Mouse (Mus musculus) brown adipose tissue, adult 24 weeks (tissue): ENCODE data around the gene Map2k1. TPM values are rescaled to one million over a fixed set of nuclear protein-coding genes. Genes with fewer than 3 reads are reported as not detected.

Source experiments
- H3K27ac ChIP-seq: fragments of 200-500 bp; replicated peaks from 2 replicates; pipeline ENCODE4 v1.5.1; 2012; ENCODE audit warnings: low read depth, mild to moderate bottlenecking, low read length
- H3K4me1 ChIP-seq: fragments of 200-500 bp; 2 replicates; pipeline ENCODE4 v1.6.1; 2012; ENCODE audit warnings: low read length, mixed read lengths; ENCODE audit not compliant: control insufficient read depth, insufficient read depth, insufficient read length
- H3K4me3 ChIP-seq: fragments of 200-500 bp; 2 replicates; pipeline ENCODE4 v1.5.1; 2012; ENCODE audit warnings: low read depth, mild to moderate bottlenecking, low read length, moderate library complexity; ENCODE audit not compliant: insufficient read depth
- polyA plus RNA-seq: library from polyadenylated mRNA; stranded (reverse); fragments of >200 nt; gene quantifications from 2 replicates; pipeline ENCODE4 v1.2.4, GENCODE M21; 2012; ENCODE audit not compliant: missing spikeins, insufficient read depth, insufficient read length

The Map2k1 gene
- polyA plus RNA-seq, 1 experiment = 33.1 TPM

GRCm38 (mm10) chr9:64267231-64267630 is 13.8 kb upstream of the Map2k1 start:
- no peak overlapping the region for H3K4me3 ChIP-seq
- no peaks in the 10 kb centered on the region for H3K4me1 ChIP-seq
- no peak overlapping the region for H3K27ac ChIP-seq

- Histone ChIP-seq H3K27ac (no peak overlapping the region), H3K4me1 (no peaks in the 10 kb centered on the region), H3K4me3 (no peak overlapping the region)
Observed at GRCm38 (mm10) chr9:64264813-64265212, 11.4 kb upstream of the Map2k1 start.

- Histone ChIP-seq H3K27ac (no peak overlapping the region), H3K4me3 (no peak overlapping the region)
Observed at GRCm38 (mm10) chr9:64261023-64261422, 7.6 kb upstream of the Map2k1 start.

GRCm38 (mm10) chr9:64259906-64260305 is 6.5 kb upstream of the Map2k1 start:
- H3K4me1 ChIP-seq = no peaks in the 10 kb centered on the region

More at GRCm38 (mm10) chr9:64261023-64261422, 7.6 kb upstream of the Map2k1 start:
- H3K4me1 ChIP-seq = no peaks in the 10 kb centered on the region

GRCm38 (mm10) chr9:64256204-64256603 is 2.8 kb upstream of the Map2k1 start:
- H3K4me3 ChIP-seq = no peak overlapping the region
- H3K4me1 ChIP-seq = peaks cover 2% of the 10 kb centered on the region; the same call in 1 of the 2 replicates
- H3K27ac ChIP-seq = no peak overlapping the region

More at GRCm38 (mm10) chr9:64259906-64260305, 6.5 kb upstream of the Map2k1 start:
- Histone ChIP-seq H3K4me3 (no peak overlapping the region), H3K27ac (no peak overlapping the region)

- Histone ChIP-seq H3K4me3 (no peak overlapping the region), H3K4me1 (peaks cover 2% of the 10 kb centered on the region; the same call in 1 of the 2 replicates), H3K27ac (no peak overlapping the region)
Observed at GRCm38 (mm10) chr9:64255422-64255821, 2.0 kb upstream of the Map2k1 start.

GRCm38 (mm10) chr9:64252591-64253020 is 825 bp downstream of the Map2k1 start:
- peak overlapping the region; percentile 81 for H3K4me3 ChIP-seq
- H3K27ac ChIP-seq = peak overlapping the region; percentile 75

GRCm38 (mm10) chr9:64250111-64250730 is 3.2 kb downstream of the Map2k1 start:
- H3K4me3 ChIP-seq = no peak overlapping the region
- peaks cover 6% of the 10 kb centered on the region for H3K4me1 ChIP-seq
- H3K27ac ChIP-seq = no peak overlapping the region; the same call in 1 of the 2 replicates

More at GRCm38 (mm10) chr9:64252591-64253020, 825 bp downstream of the Map2k1 start:
- H3K4me1 ChIP-seq = peaks cover 6% of the 10 kb centered on the region

- no peak overlapping the region for H3K27ac ChIP-seq
- peaks cover 6% of the 10 kb centered on the region for H3K4me1 ChIP-seq
Observed at GRCm38 (mm10) chr9:64249371-64249770, 4.1 kb downstream of the Map2k1 start.

GRCm38 (mm10) chr9:64242381-64242831 is 11.0 kb downstream of the Map2k1 start:
- Histone ChIP-seq H3K27ac (no peak overlapping the region), H3K4me3 (no peak overlapping the region), H3K4me1 (peaks cover 17% of the 10 kb centered on the region)

More at GRCm38 (mm10) chr9:64249371-64249770, 4.1 kb downstream of the Map2k1 start:
- H3K4me3 ChIP-seq = no peak overlapping the region

GRCm38 (mm10) chr9:64240681-64241080 is 12.8 kb downstream of the Map2k1 start:
- H3K4me3 ChIP-seq = 0 out of 2 replicates have a peak overlapping the region, but pooled peaks have one; percentile 17
- peaks cover 17% of the 10 kb centered on the region for H3K4me1 ChIP-seq
- H3K27ac ChIP-seq = no peak overlapping the region; the same call in 1 of the 2 replicates

GRCm38 (mm10) chr9:64240116-64240515 is 13.3 kb downstream of the Map2k1 start:
- H3K27ac ChIP-seq = no peak overlapping the region
- no peak overlapping the region for H3K4me3 ChIP-seq
- peaks cover 17% of the 10 kb centered on the region for H3K4me1 ChIP-seq

- no peak overlapping the region for H3K27ac ChIP-seq
Observed at GRCm38 (mm10) chr9:64236056-64236455, 17.4 kb downstream of the Map2k1 start.

GRCm38 (mm10) chr9:64234768-64235435 is 18.5 kb downstream of the Map2k1 start, which contains the start of gene Uchl4:
Uchl4 (plus strand) TSS chr9:64235201.
- Histone ChIP-seq H3K4me1 (peaks cover 20% of the 10 kb centered on the region), H3K27ac (peak within 1 kb of the TSS; percentile 30; the same call in 1 of the 2 replicates)

More at GRCm38 (mm10) chr9:64236056-64236455, 17.4 kb downstream of the Map2k1 start:
- Histone ChIP-seq H3K4me1 (peaks cover 25% of the 10 kb centered on the region), H3K4me3 (no peak overlapping the region)

GRCm38 (mm10) chr9:64233656-64234055 is 19.8 kb downstream of the Map2k1 start:
- Histone ChIP-seq H3K4me3 (no peak overlapping the region), H3K4me1 (peaks cover 25% of the 10 kb centered on the region), H3K27ac (peak overlapping the region; percentile 30; the same call in 1 of the 2 replicates)

More at GRCm38 (mm10) chr9:64234768-64235435, 18.5 kb downstream of the Map2k1 start, which contains the start of gene Uchl4:
- no peak within 1 kb of the TSS for H3K4me3 ChIP-seq
